Mouse (Mus musculus): Measurements from ENCODE around the gene Bcl6b.
A peak's percentile ranks its signal among the peaks of the same experiment; 100 is the strongest.

The Bcl6b gene

DNA sequence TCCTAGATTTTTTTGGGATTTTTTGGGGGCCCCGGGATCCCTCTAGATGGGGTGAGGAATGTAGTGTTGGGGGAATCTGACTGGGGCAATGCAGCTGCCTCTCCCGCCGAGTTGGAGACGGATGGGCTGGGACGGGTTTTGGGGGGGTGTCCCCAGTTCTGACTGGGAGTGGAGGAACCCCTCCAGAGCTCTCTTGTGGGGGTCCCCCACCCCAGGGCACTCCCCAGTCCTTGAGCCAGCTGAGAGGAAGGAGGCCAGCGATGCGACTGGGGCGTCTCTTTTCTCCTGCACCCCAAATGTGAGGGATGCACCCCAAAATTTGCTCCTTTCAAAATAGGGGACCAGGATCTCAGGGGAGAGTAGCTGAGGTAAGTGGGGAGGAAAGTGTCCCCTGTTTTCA lies 3.4 kb upstream of the Bcl6b start:
- DNase-seq (ENCODE audit: low read depth, low spot score) = no peak

DNA sequence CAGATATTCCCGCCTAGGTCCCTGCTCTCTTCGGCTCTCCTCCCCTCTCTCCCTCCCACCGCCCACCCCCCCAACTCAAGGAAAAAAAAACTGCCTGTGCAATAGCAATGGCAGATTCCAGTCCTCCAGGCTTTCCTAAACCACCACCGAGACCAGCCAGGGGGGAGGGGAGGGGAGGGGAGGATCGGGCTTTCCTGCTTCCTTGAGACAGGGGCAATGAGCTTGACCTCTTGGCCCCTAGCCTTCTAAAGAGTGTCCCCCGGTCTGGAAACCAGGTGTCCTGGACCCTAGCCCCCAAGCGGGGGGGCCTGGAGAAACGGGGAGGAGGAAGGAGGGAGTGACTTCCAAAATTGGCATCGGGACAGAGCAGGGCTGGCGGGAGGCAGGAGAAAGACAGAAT lies 2.9 kb upstream of the Bcl6b start:
- peak; percentile 82 for DNase-seq (ENCODE audit: low read depth, low spot score)

DNA sequence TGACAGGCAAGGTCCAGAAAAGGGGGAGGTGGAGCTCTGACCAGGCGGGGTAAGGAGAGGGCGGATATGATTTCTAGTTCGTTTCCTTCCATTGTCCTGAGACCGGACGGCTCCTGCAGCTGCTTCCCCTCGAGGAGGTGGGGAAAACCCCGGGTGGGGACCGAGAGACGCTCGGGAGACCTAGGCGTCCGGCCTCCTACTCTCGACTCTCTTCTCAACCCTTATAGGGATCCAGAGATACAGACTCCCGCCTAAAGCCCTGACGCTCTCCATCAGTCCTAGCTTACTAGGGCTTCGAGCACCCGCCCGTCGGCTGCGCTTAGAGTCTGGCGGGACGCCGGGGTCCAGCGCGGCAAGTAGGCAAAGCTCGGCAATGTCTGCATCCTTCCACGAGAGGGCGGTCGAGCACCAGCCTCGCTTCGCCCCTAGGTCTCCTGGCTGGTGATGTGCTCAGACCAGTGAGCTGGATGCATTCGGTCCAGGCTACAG lies 685 bp upstream of the Bcl6b start:
- peak; percentile 86 for DNase-seq (ENCODE audit: low read depth, low spot score)

DNA sequence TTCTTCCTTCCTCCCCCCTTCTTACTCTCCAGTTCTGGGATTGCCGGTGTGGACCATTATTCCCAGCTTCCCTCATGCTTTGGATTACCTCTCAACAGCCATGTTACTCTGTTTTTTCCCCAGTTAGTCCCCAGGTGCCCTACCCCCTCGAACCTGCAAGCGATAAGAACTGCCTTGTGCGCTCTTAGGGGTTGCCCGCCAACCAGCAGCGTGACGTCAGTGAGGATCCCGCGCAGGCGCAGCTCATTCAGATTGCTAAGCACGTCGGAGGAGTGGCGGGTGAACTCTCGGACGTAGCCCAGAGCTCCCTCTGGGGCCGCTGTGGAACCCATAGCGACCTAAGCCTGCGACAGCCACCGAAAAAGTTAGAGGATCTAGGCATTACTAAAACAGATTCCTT lies 770 bp downstream of the Bcl6b start:
- DNase-seq (ENCODE audit: low read depth, low spot score) = peak; percentile 83

DNA sequence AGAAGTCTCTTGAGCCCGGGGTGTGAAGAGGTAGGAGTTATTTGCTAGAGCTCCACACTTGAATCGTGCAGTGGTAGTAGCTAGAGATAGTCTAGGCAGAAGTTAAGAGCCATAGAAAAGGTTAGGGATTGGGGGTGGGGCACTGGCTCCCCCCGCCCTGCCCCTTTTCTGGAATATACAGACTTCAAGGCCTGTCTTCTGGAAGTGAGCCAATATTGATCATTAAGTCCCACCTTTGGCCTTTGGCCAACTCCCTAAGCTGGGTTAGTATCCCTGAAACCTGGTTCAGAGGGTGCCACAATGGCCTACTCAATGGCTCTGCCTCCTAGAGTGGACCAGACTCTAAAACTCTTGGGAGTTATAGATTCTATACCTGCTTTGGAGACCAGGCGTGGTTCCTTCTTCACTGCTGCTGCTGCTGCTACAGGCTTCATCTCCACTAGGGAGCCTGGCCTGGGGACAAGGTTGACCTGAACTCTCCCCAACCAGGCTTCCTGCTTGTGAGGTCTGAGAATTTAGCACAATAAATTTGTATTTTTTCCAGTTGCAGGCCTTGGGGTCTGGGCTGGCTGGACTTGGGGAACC lies 1.8 kb downstream of the Bcl6b start:
- no peak for DNase-seq (ENCODE audit: low read depth, low spot score)

DNA sequence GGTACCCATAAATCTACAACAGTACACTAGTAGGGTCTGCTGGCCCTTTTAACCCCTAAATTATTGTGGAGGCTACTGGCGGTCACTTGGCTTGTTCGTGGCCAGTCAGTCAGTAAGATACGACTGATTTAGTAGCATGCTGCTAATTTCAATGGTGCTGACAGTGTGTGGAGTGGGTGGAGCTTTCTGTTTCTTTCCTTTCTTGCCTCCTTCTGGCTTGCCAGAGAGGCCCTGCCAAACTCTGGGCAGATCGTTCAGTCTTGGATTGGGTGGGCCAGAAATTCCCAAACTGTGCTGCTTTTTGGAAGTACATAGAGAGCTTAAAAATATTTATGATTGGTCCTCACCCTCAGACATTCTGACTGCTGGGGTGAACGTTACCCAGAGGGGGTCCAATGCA lies 2.5 kb downstream of the Bcl6b start:
- no peak for DNase-seq (ENCODE audit: low read depth, low spot score)

DNA sequence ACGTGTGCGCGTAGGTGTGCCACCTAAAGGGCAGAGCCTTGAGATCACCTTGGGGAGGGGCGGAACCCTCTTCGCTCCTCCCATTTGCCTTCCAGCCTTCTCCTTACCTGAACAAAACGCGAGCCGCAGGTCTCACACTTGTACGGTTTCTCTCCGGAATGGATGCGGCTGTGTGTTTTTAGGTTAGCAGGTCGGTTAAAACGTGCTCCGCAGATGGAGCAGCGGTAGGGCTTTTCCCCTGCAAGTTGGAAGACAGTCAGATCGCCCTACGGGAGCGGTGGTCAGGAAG lies 3.1 kb downstream of the Bcl6b start:
- DNase-seq (ENCODE audit: low read depth, low spot score) = no peak

DNA sequence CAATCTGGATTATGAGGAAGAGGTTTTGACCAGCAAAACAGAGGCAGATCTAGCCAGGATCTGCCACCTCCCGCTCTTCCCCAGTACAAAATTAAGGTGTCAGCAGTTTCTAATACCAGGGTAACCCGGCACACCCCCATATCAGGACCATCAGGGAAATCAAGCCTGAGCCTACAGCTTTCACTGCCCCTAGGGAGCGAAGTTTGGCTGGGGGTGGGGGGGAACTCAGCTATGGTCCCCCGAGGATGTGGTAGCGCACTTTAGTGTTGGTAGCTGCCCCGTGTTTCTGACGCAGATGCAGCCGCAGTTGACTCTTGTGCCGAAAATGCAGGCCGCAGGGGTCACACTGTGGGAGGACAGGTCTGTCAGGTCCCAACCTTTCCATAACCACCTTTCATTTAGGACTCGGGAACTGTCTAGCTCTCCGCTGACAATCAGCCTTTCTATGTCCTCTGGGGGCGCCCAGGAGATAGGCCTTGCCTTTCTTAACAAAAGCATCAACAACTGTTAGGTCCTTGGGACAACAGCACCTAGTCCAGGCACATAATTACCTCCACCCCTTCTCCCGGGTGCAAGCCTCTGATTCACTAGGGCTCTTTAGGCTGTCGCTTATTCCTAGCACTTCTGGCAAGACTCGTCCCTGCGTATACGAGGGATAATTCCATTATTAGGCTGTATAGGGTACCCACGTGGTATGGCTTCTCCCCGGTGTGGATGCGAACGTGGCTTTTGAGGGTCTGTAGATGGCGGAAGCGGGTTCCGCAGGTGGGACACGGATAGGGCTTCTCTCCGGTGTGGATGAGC lies 3.6 kb downstream of the Bcl6b start:
- no peak for DNase-seq (ENCODE audit: low read depth, low spot score)

DNA sequence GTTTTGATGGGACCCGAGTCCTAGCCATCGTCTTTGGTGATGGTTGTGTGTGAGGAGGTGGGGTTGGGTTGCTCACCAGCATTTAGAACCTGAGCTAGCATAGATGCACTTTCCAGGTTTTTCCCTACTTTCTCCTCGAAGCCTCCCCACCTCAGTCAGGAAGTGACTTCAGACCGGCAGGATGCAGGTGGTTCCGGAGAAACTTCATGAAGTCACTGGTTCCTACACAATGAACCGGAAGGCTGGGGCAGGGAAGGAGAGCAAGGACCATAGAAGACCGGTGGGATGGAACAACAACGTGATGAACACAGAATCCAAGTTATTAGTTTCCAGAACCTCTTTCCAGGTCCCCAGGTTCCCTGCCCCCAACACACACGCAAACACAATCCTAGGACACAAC lies 5.9 kb downstream of the Bcl6b start:
- DNase-seq (ENCODE audit: low read depth, low spot score) = no peak

DNA sequence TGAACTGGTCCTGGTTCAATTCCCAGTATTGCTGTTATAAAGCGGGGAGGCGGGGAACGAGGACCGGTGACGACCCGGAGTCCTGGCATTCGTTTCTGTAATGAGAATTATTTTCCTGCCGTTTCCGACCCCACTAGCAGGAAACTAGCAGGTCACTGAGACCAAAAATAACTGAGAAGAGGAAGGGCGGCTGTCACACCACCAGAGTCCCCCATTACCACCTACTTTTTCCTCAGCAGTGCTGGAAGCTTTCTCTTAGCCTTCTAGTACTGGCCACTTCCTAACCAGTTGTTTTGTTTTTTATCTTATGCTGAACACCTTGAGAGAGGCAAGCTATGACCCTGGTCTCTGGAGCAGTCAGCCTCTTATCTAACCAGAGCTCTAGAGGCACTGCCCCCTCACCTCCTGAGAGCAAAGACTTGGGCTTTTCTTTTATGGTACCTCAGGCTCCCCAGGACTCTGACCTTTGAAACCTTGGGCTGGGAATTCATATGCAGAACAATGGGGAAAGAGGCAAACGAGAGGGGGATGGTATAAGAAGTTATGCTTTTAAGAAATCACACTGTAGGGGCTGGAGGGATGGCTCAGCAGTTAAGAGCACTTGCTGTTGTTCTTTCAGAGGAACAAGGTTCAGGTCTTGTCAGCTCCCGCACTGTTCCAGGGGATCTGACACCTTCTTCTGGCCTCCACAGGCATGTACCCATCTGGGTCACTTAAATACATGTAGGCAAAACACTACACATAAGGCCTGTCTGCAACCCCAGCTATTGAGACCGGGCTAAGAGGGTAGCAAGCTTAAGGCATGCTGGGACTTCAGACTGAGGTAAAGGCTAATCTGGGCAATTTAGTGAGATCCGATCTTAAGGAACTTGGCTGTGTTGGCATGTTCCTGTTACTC lies 7.7 kb downstream of the Bcl6b start:
- DNase-seq (ENCODE audit: low read depth, low spot score) = no peak

DNA sequence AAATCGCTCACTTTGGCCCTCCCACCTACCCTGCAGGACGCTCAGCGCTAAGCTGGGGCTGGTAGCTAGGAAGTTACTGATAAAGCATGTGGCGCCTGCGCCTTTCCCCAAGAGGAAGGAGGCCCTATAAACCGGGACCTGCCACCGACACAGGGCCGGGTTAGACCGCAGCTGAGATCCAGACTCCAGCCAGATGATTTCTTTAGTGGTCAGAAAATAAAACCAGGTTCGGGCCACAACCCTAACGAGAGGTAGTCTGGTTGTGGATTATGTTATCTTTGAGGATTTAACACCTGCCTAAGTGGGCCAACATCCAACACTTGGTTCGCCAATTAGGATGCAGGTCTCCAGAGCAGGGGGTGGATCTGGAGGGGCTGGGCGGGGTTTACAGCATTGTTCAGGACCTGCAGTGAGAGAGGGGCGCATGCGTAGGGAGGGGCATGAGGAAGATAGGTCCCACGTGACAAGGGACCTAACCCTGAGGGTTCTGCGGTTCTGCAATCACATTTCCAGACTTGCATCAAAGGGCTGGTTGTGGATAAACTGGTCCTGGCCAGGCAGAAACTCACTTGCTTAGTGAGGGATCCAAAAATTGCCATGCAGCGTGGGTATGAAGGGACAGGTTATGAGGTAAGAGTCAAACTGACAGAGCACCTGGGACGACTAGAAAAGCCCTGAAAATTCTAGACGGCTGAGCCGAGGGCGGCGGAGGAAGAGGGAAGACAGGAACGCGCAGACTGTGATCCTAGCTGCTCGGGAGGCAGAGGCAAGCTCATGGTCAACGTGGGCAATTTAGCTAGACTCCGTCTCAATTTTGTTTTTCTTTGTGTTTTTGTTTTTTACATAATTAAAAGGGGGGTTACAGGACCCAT lies 8.6 kb downstream of the Bcl6b start, which contains the start of gene Slc16a13:
TSS of gene Slc16a13 (minus strand) at position 334 of the 872 bp plus-strand sequence.
- peak; percentile 95 for DNase-seq (ENCODE audit: low read depth, low spot score)

DNA sequence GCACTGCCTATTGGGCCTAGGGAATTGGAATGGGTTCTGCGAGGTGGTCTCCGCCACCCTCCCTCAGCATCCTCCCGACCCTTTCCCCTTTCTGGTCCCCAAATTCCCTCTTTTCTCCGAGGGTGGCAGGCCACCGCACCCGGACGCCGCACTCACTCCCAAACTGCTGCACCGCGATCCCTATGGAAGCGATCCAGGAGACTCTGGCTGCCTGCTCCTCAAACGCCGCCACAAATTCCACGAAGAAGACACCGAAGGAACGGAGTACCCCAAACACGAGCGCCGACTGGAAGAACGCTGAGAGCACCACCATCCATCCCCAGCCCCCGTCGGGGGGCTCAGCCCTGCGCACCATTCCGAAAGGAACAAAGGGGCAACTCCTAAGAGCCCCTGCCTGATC lies 9.3 kb downstream of the Bcl6b start:
- no peak for DNase-seq (ENCODE audit: low read depth, low spot score)

DNA sequence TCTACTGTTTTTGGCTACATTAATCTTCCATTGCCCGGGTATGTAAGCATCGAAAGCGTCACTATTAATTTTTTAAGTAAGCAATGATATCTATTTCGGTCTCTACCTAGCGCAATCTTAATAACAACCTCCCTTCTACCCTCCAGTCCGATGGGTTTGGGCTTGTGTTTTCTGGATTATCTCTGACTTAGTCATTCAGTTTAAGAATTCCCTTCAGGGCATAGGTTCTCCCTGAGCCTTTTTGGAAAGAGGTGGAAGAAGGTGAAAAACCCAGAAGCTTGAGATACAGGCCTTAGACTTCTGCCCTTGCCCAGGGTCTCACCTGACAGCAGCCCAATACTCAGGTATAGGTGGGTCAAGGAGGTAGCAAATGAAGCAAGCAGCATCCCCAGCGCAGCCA lies 9.7 kb downstream of the Bcl6b start:
- DNase-seq (ENCODE audit: low read depth, low spot score) = no peak

DNA sequence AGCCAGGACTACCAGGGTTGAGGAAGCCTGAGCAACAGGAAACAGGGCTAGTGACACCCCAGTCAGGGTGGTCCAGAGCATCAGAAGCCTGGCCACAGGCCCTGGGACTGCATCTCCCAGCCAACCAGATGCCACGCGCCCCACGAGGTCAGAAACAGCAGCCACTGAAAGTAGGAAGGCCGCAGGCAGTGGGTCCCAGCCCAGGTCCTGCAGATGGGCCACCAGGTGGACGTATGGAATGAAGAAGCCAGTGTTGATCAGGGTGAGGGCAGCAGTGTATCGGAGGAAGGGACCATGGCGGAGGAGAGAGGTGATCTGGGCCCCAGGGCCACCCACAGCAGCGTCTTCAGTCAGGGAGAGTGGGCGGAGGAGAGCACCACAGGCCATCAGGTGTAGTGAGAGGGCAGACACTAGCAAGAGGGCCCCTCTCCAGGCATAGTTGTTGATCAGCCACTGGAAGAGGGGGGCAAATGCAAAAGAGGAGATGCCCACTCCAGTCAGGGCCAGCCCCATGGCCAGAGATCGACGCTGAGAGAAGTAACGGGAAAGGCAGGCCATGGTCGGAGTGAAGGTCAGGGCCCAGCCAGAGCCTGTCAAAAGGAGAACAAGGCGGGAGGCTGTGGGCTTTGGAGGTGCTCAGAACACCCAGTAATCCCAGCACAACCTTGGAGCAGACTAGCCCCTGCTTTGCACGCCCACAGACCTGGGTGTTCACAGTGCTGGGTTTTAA lies 10.7 kb downstream of the Bcl6b start:
- no peak for DNase-seq (ENCODE audit: low read depth, low spot score)

DNA sequence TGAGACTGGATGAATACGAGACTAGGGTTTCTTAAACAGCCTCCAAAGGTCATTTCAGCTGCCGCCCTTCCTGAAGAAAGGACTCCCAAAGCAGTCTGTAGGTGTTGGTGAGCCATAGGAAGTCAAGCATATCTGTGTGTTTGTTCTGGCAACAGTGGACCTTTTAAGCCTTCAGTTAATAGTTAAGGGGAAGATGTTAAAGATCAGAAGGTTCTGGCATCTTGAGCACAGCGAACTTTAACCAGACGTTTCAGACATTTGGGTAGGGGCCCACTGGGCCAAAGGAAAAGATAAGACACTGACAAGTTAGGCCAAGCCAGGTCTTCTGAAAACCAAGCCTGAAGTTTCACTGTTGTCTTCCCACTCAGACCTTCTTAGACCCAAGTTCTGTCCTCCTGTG lies 11.6 kb downstream of the Bcl6b start:
- no peak for DNase-seq (ENCODE audit: low read depth, low spot score)

DNA sequence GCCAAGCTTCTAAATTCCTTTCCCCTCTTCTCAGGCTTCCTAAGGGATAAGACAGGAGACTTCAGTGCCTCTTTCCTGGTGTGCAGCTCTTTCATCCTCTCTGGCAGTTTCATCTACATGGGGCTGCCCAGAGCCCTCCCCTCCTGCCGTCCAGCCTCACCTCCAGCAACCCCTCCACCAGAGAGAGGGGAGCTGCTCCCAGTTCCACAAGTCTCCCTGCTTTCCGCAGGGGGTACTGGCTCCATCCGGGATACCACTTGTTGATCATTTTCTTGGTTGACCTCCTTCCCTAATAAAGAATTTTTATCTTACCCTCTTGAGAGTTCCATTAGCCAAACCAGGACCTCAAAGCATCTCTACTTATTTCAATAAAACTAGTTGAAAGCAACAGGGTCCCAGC lies 13.5 kb downstream of the Bcl6b start:
- no peak for DNase-seq (ENCODE audit: low read depth, low spot score)

DNA sequence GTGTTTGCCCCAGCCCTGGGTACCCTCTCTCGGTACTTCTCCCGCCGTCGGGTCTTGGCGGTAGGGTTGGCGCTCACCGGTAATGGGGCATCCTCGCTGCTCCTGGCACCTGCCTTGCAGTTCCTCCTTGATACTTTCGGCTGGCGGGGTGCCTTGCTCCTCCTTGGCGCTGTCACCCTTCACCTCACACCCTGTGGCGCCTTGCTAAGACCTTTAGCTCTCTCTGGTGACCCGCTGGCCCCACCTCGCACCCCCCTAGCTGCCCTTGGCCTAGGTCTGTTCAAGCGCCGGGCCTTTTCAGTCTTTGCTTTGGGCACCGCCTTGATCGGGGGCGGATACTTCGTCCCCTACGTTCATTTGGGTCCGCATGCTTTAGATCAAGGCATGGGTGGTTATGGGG lies 14.3 kb downstream of the Bcl6b start:
- no peak for DNase-seq (ENCODE audit: low read depth, low spot score)

DNA sequence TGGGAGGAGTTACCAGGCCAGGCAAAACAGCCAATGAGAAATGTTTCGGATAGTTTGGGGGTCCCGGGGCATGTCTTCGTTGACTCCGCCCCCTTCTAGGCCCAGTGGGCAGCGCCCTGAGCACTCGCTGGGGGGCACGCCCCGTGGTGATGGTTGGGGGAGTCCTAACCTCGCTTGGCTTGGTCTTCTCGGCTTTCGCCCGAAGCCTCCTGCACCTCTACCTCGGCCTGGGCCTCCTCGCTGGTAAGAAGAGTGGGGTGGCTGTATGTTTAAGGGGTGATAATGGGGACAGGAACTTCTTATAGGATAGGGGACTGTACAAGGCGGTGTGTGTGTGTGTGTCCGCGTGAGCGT lies 14.8 kb downstream of the Bcl6b start:
- no peak for DNase-seq (ENCODE audit: low read depth, low spot score)

DNA sequence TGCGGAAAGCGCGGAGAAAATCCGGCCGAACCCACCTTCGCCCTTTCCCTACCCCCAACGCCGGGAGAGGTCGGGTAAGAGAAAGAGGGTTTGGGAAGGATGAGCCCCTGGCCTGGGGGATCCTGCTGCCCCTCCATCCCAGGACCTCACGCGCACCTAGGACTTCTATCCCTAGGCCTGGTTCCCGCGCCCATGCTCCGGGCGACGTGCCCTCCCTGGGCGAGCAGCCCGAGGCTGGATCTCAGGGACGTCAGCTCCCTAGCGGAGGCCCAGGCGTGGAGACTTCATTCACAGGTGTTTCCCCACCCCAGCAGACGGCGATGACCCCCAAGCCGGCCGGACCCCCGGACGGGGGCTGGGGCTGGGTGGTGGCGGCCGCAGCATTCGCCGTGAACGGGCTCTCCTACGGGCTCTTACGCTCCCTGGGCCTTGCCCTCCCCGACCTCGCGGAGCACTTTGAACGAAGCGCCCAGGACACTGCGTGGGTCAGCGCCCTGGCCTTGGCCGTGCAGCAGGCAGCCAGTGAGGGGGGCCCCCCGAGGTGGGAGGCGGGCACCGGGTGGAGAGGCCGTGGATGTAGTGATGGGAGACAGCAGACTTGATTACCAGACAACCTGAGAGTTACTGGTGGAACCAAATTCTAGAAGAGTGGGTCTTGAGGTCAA lies 15.3 kb downstream of the Bcl6b start:
- no peak for DNase-seq (ENCODE audit: low read depth, low spot score)

DNA sequence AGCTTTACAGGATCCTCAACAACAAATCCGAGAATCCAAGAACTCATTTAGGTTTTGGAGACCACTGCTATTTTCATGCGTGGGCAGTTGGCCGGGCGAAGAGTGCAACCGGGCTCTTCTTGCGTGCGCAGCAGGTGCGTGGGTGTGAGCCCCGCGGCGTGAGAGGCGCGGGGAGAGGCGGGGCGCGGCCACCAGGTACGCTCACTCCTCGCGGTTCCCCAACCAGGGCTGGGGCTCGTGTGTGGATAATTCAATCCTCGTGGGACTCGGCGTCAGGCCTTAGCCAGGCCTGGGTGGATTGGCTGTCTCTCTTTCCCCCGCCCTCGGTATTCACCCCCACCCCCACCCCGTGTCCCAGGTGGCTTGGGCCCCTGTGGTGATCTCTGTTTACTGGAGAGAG lies 15.9 kb downstream of the Bcl6b start:
- no peak for DNase-seq (ENCODE audit: low read depth, low spot score)

Data from forelimb bud, embryonic 11.5 days (tissue).